Mouse (Mus musculus): ENCODE measurements around the gene Cdh4. TPM values are rescaled to one million over a fixed set of nuclear protein-coding genes. Genes with fewer than 3 reads are reported as not detected.

Gene Cdh4
- polyA plus RNA-seq, 1 experiment from 2014 or later = 4.6 TPM

DNA sequence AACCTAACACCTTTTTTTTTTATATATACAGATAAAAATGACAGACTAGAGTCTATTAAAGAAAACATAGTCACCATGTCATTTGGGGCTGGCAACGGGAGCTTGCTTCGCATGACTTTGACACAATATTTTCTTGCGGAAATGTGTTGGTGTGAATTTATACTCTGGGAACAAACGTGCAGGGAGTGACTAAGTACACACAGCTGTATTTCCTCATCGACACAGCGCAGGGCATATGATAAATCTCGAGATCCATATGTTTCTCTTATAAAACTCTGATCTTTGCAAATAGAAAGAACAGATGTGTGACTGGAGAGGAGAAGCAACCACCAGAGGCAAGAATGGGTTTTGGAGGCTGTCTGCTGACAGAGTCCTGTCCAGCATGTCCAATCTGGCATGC is 304.3 kb downstream of the Cdh4 start:
- Histone ChIP-seq H3K27ac (no peak overlapping the region), H3K4me2 (no peak overlapping the region), H3K9me3 (no peaks in the 10 kb centered on the region), H3K9ac (no peak overlapping the region), H3K36me3 (no peaks in the 10 kb centered on the region), H3K27me3 (peaks cover 14% of the 10 kb centered on the region), H3K4me3 (no peak overlapping the region), H3K4me1 (no peaks in the 10 kb centered on the region)
- no peak for ATAC-seq (ENCODE audit: insufficient number of reproducible peaks, insufficient read depth, low FRiP score, low TSS enrichment, low read depth)
- 56% methylated on average over 7 of the region's 7 CpGs for WGBS

DNA sequence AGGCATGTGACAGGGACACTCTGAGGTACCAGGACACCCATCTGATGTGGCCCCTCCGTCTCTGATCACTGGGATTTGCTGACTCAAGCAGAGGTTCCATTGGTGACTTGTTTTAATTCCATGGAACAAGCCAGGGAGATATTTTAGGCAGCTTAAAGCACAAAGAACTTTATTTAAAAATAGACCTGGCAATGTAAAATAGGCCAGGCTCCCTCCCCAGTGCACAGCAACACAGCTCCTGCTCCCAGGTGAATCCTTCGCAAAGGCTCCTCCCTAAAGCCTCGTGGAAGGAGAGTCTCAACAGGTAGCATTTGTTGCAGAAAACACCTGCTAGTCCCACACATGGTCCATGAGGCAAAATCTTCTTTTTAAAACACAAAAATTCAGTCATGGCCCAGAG is 307.2 kb downstream of the Cdh4 start:
- Histone ChIP-seq H3K36me3 (no peaks in the 10 kb centered on the region), H3K4me2 (no peak overlapping the region), H3K9ac (no peak overlapping the region), H3K4me1 (no peaks in the 10 kb centered on the region), H3K9me3 (no peaks in the 10 kb centered on the region), H3K27me3 (peaks cover 4% of the 10 kb centered on the region; the same call in 1 of the 2 replicates), H3K27ac (no peak overlapping the region), H3K4me3 (no peak overlapping the region)
- 58% methylated on average over 3 of the region's 3 CpGs for WGBS
- no peak for ATAC-seq (ENCODE audit: insufficient number of reproducible peaks, insufficient read depth, low FRiP score, low TSS enrichment, low read depth)

DNA sequence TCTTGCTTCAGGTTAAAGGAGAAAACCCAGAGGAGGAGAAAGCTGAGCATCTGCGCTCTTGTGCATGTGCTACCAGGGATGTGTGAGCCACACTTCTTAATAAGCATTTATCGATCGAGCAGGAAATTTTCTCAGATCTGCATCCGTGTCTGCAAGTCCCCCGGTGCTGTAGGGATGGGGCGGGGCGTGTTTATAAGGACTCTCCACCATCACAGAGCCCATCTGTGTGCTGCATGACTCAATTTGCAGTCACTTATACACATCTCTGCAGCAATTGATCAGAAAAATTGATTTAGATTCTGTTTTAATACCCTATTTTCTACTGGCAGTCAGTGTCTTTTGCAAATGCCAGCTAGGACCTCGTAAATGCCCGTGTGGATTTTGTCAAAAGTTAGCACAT is 311.6 kb downstream of the Cdh4 start:
- no peak overlapping the region for H3K27ac ChIP-seq
- H3K9me3 ChIP-seq = no peaks in the 10 kb centered on the region
- H3K4me2 ChIP-seq = no peak overlapping the region
- H3K4me3 ChIP-seq = no peak overlapping the region
- H3K36me3 ChIP-seq = no peaks in the 10 kb centered on the region
- H3K4me1 ChIP-seq = no peaks in the 10 kb centered on the region
- no peak overlapping the region for H3K9ac ChIP-seq
- ATAC-seq (ENCODE audit: insufficient number of reproducible peaks, insufficient read depth, low FRiP score, low TSS enrichment, low read depth) = no peak
- H3K27me3 ChIP-seq = peaks cover 4% of the 10 kb centered on the region; the same call in 1 of the 2 replicates
- WGBS = 84% methylated on average over 9 of the region's 9 CpGs

DNA sequence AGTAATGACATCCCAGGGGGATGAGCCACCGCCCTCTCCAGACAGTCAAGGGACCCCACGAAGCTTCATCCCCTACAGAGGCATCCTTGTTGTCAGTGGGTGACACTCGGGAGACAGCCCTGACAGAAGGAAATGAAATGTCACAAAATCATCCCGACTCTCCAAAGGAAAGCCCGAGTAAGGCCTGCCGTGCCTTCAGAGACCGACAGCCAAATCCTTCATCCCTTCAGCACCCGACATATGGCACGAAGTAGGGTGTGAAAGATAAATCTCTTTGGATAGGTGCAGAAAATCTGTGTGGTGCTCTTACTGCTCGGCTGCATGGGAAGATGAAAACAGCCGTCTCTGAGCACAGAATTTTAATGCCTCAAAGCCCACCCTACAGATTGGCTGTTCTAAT is 312.5 kb downstream of the Cdh4 start:
- peaks cover 4% of the 10 kb centered on the region; the same call in 1 of the 2 replicates for H3K27me3 ChIP-seq
- no peaks in the 10 kb centered on the region for H3K9me3 ChIP-seq
- no peak overlapping the region for H3K4me3 ChIP-seq
- H3K36me3 ChIP-seq = no peaks in the 10 kb centered on the region
- no peak for ATAC-seq (ENCODE audit: insufficient number of reproducible peaks, insufficient read depth, low FRiP score, low TSS enrichment, low read depth)
- WGBS = 82% methylated on average over 11 of the region's 11 CpGs
- H3K4me1 ChIP-seq = no peaks in the 10 kb centered on the region
- H3K27ac ChIP-seq = no peak overlapping the region
- no peak overlapping the region for H3K9ac ChIP-seq
- H3K4me2 ChIP-seq = no peak overlapping the region

DNA sequence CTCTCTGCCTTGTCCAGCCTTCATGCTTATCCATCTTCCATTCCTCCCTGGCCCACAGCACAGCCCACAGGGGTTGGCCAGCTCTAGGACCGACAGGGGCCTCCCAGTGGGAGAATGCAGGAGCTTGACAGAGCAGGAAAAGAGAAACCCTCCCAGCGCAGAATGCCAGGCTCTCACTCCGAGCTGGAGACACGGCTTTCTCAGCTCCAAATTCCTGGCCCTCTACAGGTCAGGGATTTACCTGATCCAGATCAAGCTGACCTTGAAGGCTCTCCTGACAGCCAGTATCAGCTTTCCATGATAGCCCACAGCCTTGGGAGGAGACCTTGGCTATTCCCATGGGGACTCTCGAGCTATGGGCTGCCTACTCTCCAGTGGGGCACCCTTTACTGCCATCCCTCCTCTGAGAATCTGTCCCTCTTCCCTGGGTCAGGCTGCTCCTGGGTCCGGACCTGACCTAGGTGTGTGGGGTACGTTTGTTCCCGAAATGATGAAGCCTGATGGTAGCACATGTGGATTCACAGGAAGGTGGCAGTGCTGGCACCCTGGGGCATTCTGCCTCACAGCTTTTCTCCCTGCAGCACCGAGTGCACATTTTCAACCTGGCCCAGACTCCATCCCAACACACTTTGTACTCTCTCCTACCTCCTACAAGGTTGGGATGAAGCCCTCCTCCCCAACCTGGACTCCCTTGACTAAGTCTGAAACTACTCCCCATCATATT is 319.6 kb downstream of the Cdh4 start:
- H3K4me1 ChIP-seq = 0 out of 2 replicates have a peak, but pooled peaks cover 7% of the 10 kb centered on the region
- no peak for ATAC-seq (ENCODE audit: insufficient number of reproducible peaks, insufficient read depth, low FRiP score, low TSS enrichment, low read depth)
- no peaks in the 10 kb centered on the region for H3K36me3 ChIP-seq
- no peak overlapping the region for H3K4me2 ChIP-seq
- no peaks in the 10 kb centered on the region for H3K9me3 ChIP-seq
- whole genome bisulfite sequencing = 58% methylated on average over 9 of the region's 9 CpGs
- no peak overlapping the region for H3K27ac ChIP-seq
- no peak overlapping the region for H3K4me3 ChIP-seq
- 0 out of 2 replicates have a peak overlapping the region, but pooled peaks have one; percentile 6 for H3K9ac ChIP-seq
- H3K27me3 ChIP-seq = peaks cover 29% of the 10 kb centered on the region

DNA sequence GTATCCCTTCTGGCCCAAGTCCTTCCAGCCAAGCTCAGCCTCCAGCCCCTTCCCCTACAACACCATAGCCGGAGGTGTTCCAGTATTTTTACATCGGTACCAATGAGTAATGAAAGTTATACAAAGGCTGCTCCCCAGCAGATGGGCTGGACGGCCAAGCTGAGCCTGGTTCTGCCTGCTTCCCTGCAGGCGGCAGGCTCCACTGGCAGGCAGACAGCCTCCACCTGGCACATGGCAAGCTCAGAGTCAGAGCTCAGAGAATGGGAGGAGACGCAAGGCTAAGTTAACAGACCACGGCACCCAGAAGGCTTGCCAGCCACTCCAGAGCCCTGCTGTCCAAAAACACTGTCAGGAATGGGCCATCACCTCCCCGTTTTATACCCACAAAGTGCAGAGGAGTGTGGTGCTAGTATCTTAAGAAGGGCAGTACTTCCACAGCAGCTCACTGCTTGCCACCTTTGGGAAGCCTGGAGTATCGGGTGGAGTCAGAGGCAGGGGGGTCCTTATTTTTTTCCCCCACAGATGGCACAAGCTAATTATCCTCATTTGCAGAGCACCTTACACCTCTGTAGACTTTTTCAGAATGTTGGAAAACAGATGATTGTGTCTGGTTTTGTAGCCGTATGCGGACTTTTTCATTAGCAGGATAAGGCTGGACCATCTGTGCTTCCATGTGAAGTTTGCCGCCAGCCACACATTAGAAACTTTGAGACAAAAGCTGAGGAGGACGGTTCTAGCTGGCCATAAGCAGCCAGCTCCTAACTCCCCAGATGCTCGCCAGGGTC is 320.5 kb downstream of the Cdh4 start:
- no peak overlapping the region for H3K4me3 ChIP-seq
- H3K36me3 ChIP-seq = no peaks in the 10 kb centered on the region
- H3K4me1 ChIP-seq = 0 out of 2 replicates have a peak, but pooled peaks cover 7% of the 10 kb centered on the region
- H3K27me3 ChIP-seq = peaks cover 37% of the 10 kb centered on the region
- H3K9ac ChIP-seq = no peak overlapping the region
- ATAC-seq (ENCODE audit: insufficient number of reproducible peaks, insufficient read depth, low FRiP score, low TSS enrichment, low read depth) = no peak
- WGBS = 67% methylated on average over 13 of the region's 13 CpGs
- H3K27ac ChIP-seq = no peak overlapping the region
- no peaks in the 10 kb centered on the region for H3K9me3 ChIP-seq
- no peak overlapping the region for H3K4me2 ChIP-seq

DNA sequence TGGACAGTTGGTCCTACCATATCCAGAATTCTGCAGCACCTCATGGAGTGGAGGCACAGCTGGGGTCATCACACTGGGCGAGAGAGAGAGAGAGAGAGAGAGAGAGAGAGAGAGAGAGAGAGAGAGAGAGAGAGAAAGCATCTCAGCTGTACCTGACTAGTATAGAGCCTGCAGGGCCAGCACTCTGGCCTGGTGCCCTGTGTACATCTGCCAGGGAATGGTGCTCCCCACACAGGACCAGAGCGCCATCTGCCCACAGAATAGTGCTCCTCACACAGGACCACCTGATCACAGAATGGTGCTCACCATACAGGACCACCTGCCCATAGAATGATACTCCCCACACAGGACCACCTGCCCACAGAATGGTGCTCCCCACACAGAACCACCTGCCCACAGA is 322.2 kb downstream of the Cdh4 start:
- H3K27ac ChIP-seq = no peak overlapping the region
- H3K4me2 ChIP-seq = no peak overlapping the region
- H3K4me3 ChIP-seq = no peak overlapping the region
- no peak for ATAC-seq (ENCODE audit: insufficient number of reproducible peaks, insufficient read depth, low FRiP score, low TSS enrichment, low read depth)
- no peaks in the 10 kb centered on the region for H3K9me3 ChIP-seq
- H3K36me3 ChIP-seq = no peaks in the 10 kb centered on the region
- WGBS = 87% methylated on average over 2 of the region's 2 CpGs
- H3K27me3 ChIP-seq = peaks cover 44% of the 10 kb centered on the region
- H3K4me1 ChIP-seq = peaks cover 10% of the 10 kb centered on the region; the same call in 1 of the 2 replicates
- no peak overlapping the region for H3K9ac ChIP-seq

DNA sequence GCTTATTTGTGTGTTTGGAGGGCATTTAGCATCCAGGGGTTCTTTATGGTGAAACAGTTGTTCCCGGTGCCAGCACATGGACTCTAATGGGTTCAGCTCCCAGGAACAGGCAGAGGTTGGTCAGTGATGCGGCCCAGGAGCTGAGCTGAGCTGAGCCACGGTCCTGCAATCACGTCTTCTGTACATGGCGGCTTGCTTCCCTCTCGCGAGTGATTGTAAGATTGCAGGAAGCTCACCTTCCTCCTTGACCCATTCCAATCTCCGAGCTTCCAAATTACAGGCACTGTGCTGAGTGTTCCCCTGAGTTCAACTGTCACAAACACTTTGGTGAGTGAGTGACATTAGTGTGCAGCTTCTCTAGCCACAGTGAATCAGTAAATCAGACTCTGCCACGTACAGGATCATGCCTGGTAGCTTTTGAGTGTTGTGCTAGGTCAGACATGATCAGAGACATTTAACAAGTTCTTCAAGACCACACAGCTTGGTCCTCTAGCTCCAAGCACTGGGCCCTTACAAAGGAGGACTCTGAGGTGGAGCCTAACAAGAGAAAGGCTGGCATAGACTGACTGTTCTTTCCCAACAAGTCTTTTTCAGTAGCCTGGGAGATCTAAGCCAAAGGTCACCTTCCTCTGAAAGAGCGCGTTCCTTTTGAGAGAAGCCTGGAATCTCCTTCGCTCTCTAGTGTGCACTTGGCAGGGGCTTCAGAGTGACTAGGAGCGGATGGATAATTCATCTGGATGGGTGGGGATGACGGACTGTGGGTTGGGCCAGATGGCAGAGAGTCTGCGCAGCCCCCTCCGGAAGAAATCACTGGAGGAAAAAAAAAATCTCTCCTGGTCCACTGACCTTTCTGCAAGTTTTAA is 324.7 kb downstream of the Cdh4 start:
- H3K9ac ChIP-seq = no peak overlapping the region
- 32% methylated on average over 16 of the region's 16 CpGs for WGBS
- peaks cover 10% of the 10 kb centered on the region for H3K4me1 ChIP-seq
- H3K9me3 ChIP-seq = no peaks in the 10 kb centered on the region
- H3K4me2 ChIP-seq = no peak overlapping the region
- no peaks in the 10 kb centered on the region for H3K36me3 ChIP-seq
- H3K27ac ChIP-seq = no peak overlapping the region
- no peak overlapping the region for H3K4me3 ChIP-seq
- H3K27me3 ChIP-seq = peaks cover 47% of the 10 kb centered on the region
- no peak for ATAC-seq (ENCODE audit: insufficient number of reproducible peaks, insufficient read depth, low FRiP score, low TSS enrichment, low read depth)

DNA sequence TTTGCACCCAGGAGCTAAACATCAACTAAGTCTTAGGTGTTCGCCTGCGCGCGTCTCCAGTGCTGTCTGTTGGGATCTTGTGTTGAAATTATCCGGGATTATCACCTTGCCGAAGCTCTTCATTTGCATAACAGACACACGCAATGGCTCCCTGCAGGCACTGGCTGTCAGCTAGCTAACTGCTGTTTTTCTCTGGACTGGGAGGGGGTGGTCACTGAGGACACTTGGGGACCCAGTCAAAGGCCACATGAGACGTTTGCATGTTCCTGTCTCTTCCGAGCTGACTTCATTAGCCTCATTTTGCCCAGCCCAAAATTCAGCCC is 325.3 kb downstream of the Cdh4 start:
- no peaks in the 10 kb centered on the region for H3K9me3 ChIP-seq
- WGBS = 9% methylated on average over 9 of the region's 9 CpGs
- no peak overlapping the region for H3K4me2 ChIP-seq
- H3K4me1 ChIP-seq = peaks cover 10% of the 10 kb centered on the region
- H3K4me3 ChIP-seq = no peak overlapping the region
- no peak overlapping the region for H3K9ac ChIP-seq
- H3K27ac ChIP-seq = no peak overlapping the region
- peaks cover 41% of the 10 kb centered on the region for H3K27me3 ChIP-seq
- no peaks in the 10 kb centered on the region for H3K36me3 ChIP-seq
- no peak for ATAC-seq (ENCODE audit: insufficient number of reproducible peaks, insufficient read depth, low FRiP score, low TSS enrichment, low read depth)

DNA sequence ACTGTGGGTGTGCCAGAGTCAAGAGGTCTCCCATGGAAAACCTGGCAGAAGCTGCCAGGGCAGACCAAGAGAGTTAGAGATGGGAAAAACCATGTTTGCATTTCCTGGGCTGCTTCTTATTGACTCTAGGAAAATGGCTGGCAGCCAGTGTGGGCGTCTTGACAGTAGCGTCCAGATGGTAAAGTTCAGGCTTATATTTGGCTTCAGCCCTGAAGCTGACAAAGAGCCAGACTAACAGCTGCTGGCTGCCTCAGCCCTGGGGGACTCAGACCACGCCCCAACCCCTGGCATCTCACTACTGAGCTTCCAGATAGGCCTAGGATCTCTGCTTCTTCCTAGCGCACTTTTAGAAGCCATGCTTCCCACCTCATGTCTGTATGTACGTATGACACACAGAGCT is 326.9 kb downstream of the Cdh4 start:
- Histone ChIP-seq H3K4me1 (peaks cover 8% of the 10 kb centered on the region), H3K9ac (no peak overlapping the region), H3K27ac (no peak overlapping the region), H3K36me3 (no peaks in the 10 kb centered on the region), H3K4me3 (no peak overlapping the region), H3K4me2 (no peak overlapping the region), H3K9me3 (no peaks in the 10 kb centered on the region), H3K27me3 (peaks cover 41% of the 10 kb centered on the region)
- ATAC-seq (ENCODE audit: insufficient number of reproducible peaks, insufficient read depth, low FRiP score, low TSS enrichment, low read depth) = no peak
- 62% methylated on average over 5 of the region's 5 CpGs for WGBS

DNA sequence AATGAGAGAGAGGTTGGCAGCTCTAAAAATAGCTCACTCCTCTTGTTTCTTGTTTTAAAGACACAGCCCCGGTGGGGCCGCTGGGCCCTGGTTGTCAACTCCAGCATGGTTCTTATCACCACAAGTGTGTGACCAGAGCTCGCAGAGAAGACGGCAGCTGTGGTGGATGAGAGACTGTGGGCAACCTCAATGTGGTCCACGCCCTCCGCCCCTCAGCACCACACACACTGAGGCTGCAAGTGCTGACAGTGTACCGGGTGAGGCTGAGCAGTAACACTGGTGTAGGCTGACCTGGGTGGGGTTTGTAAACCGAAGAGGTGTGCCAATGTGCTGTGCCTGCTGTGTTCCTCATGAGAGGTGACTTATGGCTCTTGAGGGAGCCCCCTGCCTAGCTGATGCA is 327.7 kb downstream of the Cdh4 start:
- no peak for ATAC-seq (ENCODE audit: insufficient number of reproducible peaks, insufficient read depth, low FRiP score, low TSS enrichment, low read depth)
- Histone ChIP-seq H3K4me2 (no peak overlapping the region), H3K9me3 (no peaks in the 10 kb centered on the region), H3K36me3 (no peaks in the 10 kb centered on the region), H3K27me3 (peaks cover 39% of the 10 kb centered on the region), H3K4me3 (no peak overlapping the region), H3K4me1 (peaks cover 16% of the 10 kb centered on the region), H3K9ac (no peak overlapping the region), H3K27ac (no peak overlapping the region)
- 82% methylated on average over 8 of the region's 8 CpGs for WGBS

Measured in embryonic facial prominence, embryonic 13.5 days (tissue).